Mouse (Mus musculus) spleen, adult 2 months (tissue): ENCODE results near the gene Rbms2.

Experiments used
- CTCF ChIP-seq: fragments of 200-500 bp; IDR thresholded peaks from 2 replicates; pipeline ENCODE4 v1.5.1; 2011; ENCODE audit warnings: mild to moderate bottlenecking, inconsistent platforms; ENCODE audit not compliant: insufficient read depth, insufficient read length, insufficient replicate concordance; ENCODE audit errors: extremely low read depth
- POLR2A ChIP-seq: fragments of 200-500 bp; IDR thresholded peaks from 2 replicates; pipeline ENCODE4 v1.6.1; 2011; ENCODE audit warnings: low read depth, low read length, inconsistent platforms

- TF ChIP-seq CTCF (no peak), POLR2A (no peak)
Observed at GRCm38 (mm10) chr10:128082477-128082808, 97.7 kb downstream of the Rbms2 start.
